Mouse (Mus musculus) heart, postnatal 0 days (tissue): ENCODE data around the gene Otop3. TPM values are rescaled to one million over a fixed set of nuclear protein-coding genes. Genes with fewer than 3 reads are reported as not detected.

Source experiments
- ATAC-seq: fragments of 200-750 bp; cut with Nextera tagmentation; 2 replicates; pipeline ENCODE4 v1.8.0; 2017; ENCODE audit warnings: low read depth, moderate number of reproducible peaks, moderate library complexity; ENCODE audit not compliant: insufficient read depth
- DNase-seq: peaks from one replicate; pipeline ENCODE4 v3.0.0-alpha.2; 2016; ENCODE audit warnings: low spot score
- H3K27ac ChIP-seq: fragments of 300-500 bp; sonication (generic); 2 replicates; pipeline ENCODE4 v1.5.1; 2014; ENCODE audit warnings: low read depth, mild to moderate bottlenecking
- H3K27me3 ChIP-seq: fragments of 300-500 bp; sonication (generic); 2 replicates; pipeline ENCODE4 v1.6.1; 2014; ENCODE audit warnings: low read length, mixed read lengths; ENCODE audit not compliant: control insufficient read depth, insufficient read depth
- H3K36me3 ChIP-seq: fragments of 300-500 bp; sonication (generic); replicated peaks from 2 replicates; pipeline ENCODE4 v1.6.1; 2014; ENCODE audit warnings: low read length, mixed read lengths; ENCODE audit not compliant: control insufficient read depth, insufficient read depth
- H3K4me1 ChIP-seq: fragments of 300-500 bp; sonication (generic); 2 replicates; pipeline ENCODE4 v1.6.1; 2014; ENCODE audit warnings: antibody characterized with exemption; ENCODE audit not compliant: control insufficient read depth, insufficient read depth
- H3K4me2 ChIP-seq: fragments of 300-500 bp; sonication (generic); 2 replicates; pipeline ENCODE4 v1.6.1; 2014; ENCODE audit warnings: low read depth, mild to moderate bottlenecking, low read length, moderate library complexity
- H3K4me3 ChIP-seq: fragments of 300-500 bp; sonication (generic); 2 replicates; pipeline ENCODE4 v1.5.1; 2014; ENCODE audit warnings: low read depth, low read length
- H3K9ac ChIP-seq: fragments of 300-500 bp; sonication (generic); replicated peaks from 2 replicates; pipeline ENCODE4 v1.6.1; 2014; ENCODE audit warnings: low read depth, low read length, mixed read lengths
- H3K9me3 ChIP-seq: fragments of 300-500 bp; sonication (generic); replicated peaks from 2 replicates; pipeline ENCODE4 v1.6.1; 2016; ENCODE audit warnings: low read length; ENCODE audit not compliant: control insufficient read depth
- CTCF ChIP-seq: IDR thresholded peaks from 2 replicates; pipeline ENCODE4 v1.5.1; 2016; ENCODE audit warnings: antibody characterized with exemption, control low read depth, low read depth
- EP300 ChIP-seq: IDR thresholded peaks from 2 replicates; pipeline ENCODE4 v1.6.1; 2016; ENCODE audit warnings: antibody characterized with exemption, low read depth
- WGBS: fragments of 180-500 bp; shearing (Covaris S2); extraction: QIAGEN DNeasy Blood & Tissue Kit; methylation state at CpG from one replicate; pipeline ENCODE4 v1.1.7; 2014; 5-methylcytosine and 5-hydroxymethylcytosine counted together
- polyA plus RNA-seq: library from polyadenylated mRNA; unstranded; fragments of >200 nt; fragmentation: Nextera tagmentation; extraction: Ambion mirVana; gene quantifications from 2 replicates; pipeline ENCODE4 v1.2.1, GENCODE M21; 2015
- total RNA-seq: library from RNA; depleted of rRNA; stranded (reverse); fragments of >200 nt; gene quantifications from 2 replicates; pipeline ENCODE4 v1.2.3, GENCODE M21; 2014; ENCODE audit warnings: low replicate concordance

Gene Otop3
- total and polyA plus RNA-seq, 2 experiments from 2014 or later: not detected

DNA sequence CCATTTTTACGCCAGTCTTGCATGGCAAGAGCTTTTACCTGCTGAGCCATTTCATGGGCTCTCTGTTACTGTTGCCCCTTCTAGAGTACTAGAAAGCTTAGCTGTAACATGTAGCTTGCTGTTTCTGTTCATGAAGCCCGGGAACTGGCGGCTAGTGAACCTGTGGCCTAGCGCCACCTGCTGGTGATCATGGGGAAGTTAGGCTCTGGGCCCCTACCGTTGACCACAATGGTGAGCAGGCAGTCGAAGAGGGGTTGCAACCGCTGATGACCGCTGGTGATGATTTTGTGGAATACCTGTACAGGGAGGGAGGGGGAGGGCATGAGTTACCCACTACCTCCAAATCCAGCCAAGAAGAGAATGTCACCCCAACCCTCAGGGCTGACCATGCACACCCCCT is 19.7 kb downstream of the Otop3 start:
- DNase-seq: peak; percentile 77
- H3K9ac ChIP-seq: no peak overlapping the region
- peaks cover 4% of the 10 kb centered on the region; the same call in 1 of the 2 replicates for H3K4me1 ChIP-seq
- no peak overlapping the region for H3K4me3 ChIP-seq
- no peaks in the 10 kb centered on the region for H3K36me3 ChIP-seq
- no peak overlapping the region for H3K4me2 ChIP-seq
- ATAC-seq: 0 out of 2 replicates have a peak, but pooled peaks have one; percentile 28
- no peaks in the 10 kb centered on the region for H3K9me3 ChIP-seq
- 11% methylated on average over 8 of the region's 8 CpGs for WGBS
- no peak overlapping the region for H3K27ac ChIP-seq
- TF ChIP-seq EP300 (no peak), CTCF (peak; percentile 98)
- H3K27me3 ChIP-seq: 0 out of 2 replicates have a peak, but pooled peaks cover 2% of the 10 kb centered on the region

DNA sequence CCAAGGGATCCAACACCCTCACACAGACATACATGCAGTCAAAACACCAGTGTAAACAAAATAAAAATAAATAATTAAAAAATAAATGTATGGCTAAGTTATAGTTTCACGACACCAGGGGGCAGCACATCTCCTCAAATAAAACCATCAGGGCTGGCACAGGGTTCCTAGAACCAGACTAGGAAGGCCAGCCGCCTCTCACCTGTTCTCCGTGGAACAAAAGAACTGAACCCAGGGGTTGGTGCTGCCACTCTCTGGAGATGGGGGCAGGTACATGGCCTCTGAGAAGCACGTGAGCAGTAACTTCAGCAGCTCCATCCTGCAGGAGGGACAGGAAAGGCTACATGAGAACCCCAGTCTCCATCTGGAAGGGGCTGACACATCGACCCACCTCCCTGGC is 23.9 kb downstream of the Otop3 start:
- peak; percentile 49 for ATAC-seq
- DNase-seq: peak; percentile 75
- H3K4me1 ChIP-seq: peaks cover 4% of the 10 kb centered on the region; the same call in 1 of the 2 replicates
- H3K9ac ChIP-seq: no peak overlapping the region
- H3K27me3 ChIP-seq: no peaks in the 10 kb centered on the region
- no peaks in the 10 kb centered on the region for H3K9me3 ChIP-seq
- no peaks in the 10 kb centered on the region for H3K36me3 ChIP-seq
- H3K4me3 ChIP-seq: no peak overlapping the region
- H3K27ac ChIP-seq: 0 out of 2 replicates have a peak overlapping the region, but pooled peaks have one; percentile 55
- TF ChIP-seq EP300: no peak
- peak; percentile 63 for TF ChIP-seq CTCF
- WGBS: 12% methylated on average over 5 of the region's 5 CpGs
- no peak overlapping the region for H3K4me2 ChIP-seq

DNA sequence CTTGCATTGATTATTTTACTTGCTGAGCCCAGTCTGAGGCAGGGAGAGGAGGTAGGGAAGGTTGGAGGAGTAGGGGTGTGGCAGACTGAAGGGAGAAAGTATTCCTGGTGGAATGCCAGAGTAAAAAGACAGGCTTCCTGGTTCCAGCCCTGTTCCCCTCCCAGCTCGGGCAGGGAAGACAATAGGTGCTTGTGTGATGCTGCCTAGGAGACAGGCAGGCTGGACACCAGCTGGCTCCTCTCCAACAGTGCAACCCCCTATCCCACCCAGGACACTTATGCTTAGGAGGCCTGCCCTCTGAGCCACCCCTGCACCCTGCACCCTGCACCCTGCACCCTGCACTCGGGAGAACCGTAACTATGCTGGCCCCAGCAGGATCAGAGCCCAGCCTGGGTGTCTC is 24.8 kb downstream of the Otop3 start:
- no peaks in the 10 kb centered on the region for H3K9me3 ChIP-seq
- TF ChIP-seq EP300 (no peak), CTCF (no peak)
- H3K4me3 ChIP-seq: no peak overlapping the region
- no peak overlapping the region for H3K9ac ChIP-seq
- no peaks in the 10 kb centered on the region for H3K27me3 ChIP-seq
- H3K36me3 ChIP-seq: no peaks in the 10 kb centered on the region
- DNase-seq: peak; percentile 35
- 0 out of 2 replicates have a peak, but pooled peaks have one; percentile 27 for ATAC-seq
- WGBS: 25% methylated on average over 3 of the region's 3 CpGs
- peak overlapping the region; percentile 55 for H3K27ac ChIP-seq
- peaks cover 4% of the 10 kb centered on the region; the same call in 1 of the 2 replicates for H3K4me1 ChIP-seq
- H3K4me2 ChIP-seq: no peak overlapping the region; the same call in 1 of the 2 replicates

DNA sequence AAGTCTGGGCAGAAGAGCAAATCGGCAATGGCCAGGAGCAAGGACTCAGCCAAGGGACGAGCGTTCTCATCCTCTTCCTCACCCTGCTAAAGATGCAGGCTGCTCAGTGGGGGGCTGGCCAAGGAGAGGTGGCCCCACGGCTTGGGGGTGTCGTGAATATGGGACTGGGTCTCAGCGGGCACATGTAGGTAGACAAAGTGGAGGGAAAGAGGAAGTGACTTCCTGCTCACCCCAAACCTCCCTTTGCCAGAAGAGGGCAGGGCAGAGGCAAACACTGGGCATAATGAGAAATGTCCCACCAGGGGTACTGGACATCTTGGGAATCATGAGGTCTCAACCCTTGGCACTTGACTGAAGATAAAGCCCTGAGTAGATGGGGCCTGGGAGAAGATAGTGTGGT is 25.2 kb downstream of the Otop3 start:
- H3K36me3 ChIP-seq: no peaks in the 10 kb centered on the region
- H3K9ac ChIP-seq: no peak overlapping the region
- H3K4me1 ChIP-seq: peaks cover 4% of the 10 kb centered on the region; the same call in 1 of the 2 replicates
- DNase-seq (no peak), ATAC-seq (no peak)
- WGBS: 57% methylated on average over 6 of the region's 6 CpGs
- H3K27me3 ChIP-seq: no peaks in the 10 kb centered on the region
- H3K27ac ChIP-seq: peak overlapping the region; percentile 55
- no peak overlapping the region for H3K4me3 ChIP-seq
- no peak for TF ChIP-seq EP300
- TF ChIP-seq CTCF: peak; percentile 23; the same call in 1 of the 2 replicates
- no peak overlapping the region for H3K4me2 ChIP-seq
- H3K9me3 ChIP-seq: no peaks in the 10 kb centered on the region

DNA sequence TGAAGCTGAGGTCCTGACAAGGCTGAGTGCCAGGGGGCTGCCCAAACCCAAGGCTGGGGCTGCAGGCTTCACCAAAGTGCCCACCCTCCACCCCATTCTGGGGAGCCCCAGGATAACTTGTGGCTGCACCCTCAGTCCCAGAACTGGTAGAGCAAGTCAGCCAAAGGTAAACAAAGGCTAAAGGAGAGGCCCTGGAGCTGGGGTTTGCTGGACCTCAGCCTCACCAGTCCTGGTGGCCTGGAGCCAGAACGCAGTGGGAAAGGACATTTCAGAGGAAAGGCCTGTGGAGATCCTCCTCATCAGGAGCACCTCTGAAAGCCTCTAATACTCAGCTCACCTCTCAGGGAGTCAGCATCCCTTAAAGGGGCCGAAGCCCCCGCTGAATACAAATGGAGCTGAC is 29.6 kb downstream of the Otop3 start:
- Histone ChIP-seq H3K9me3 (no peaks in the 10 kb centered on the region), H3K4me2 (no peak overlapping the region), H3K4me3 (no peak overlapping the region), H3K4me1 (peaks cover 18% of the 10 kb centered on the region), H3K36me3 (no peaks in the 10 kb centered on the region), H3K27ac (no peak overlapping the region), H3K9ac (no peak overlapping the region), H3K27me3 (peaks cover 11% of the 10 kb centered on the region; the same call in 1 of the 2 replicates)
- DNase-seq (no peak), ATAC-seq (no peak)
- 89% methylated on average over 3 of the region's 3 CpGs for WGBS
- TF ChIP-seq CTCF (no peak), EP300 (no peak)
